Mouse (Mus musculus): ENCODE data around the gene Madd. TPM values are rescaled to one million over a fixed set of nuclear protein-coding genes. Genes with fewer than 3 reads are reported as not detected.
"Not testable (repeated sequence)": the region's sequence is repeated elsewhere in the genome, so short reads cannot be mapped to it uniquely, and the experiment has no call there.

Madd gene
- polyA plus RNA-seq, 1 experiment from 2014 or later: 21.4 TPM

- no peak for ATAC-seq (ENCODE audit: insufficient read depth, low FRiP score, low TSS enrichment)
- H3K36me3 ChIP-seq (ENCODE audit: control insufficient read depth, insufficient read depth, low read length): no peaks in the 10 kb centered on the region
- no peak within 1 kb of the TSS for H3K4me3 ChIP-seq (ENCODE audit: low read depth, low read length)
- no peak for DNase-seq (ENCODE audit: low spot score)
- no peak within 1 kb of the TSS for H3K4me2 ChIP-seq (ENCODE audit: low read depth)
- H3K9me3 ChIP-seq (ENCODE audit: control insufficient read depth, low read length): no peaks in the 10 kb centered on the region
- H3K4me1 ChIP-seq (ENCODE audit: control insufficient read depth, insufficient read depth, low read length): no peaks in the 10 kb centered on the region
- H3K9ac ChIP-seq (ENCODE audit: low read length): no peak within 1 kb of the TSS
- WGBS: 79% methylated on average over 11 of the region's 11 CpGs
- no peaks in the 10 kb centered on the region for H3K27me3 ChIP-seq (ENCODE audit: control insufficient read depth, insufficient read depth, low read length)
- no peak within 1 kb of the TSS for H3K27ac ChIP-seq (ENCODE audit: low read depth, low read length)
Measured at GRCm38 (mm10) chr2:91117585-91118275, 65.9 kb downstream of the Madd start, which contains the start of gene Mybpc3. Mybpc3 (plus strand) TSS chr2:91118144.

GRCm38 (mm10) chr2:91116842-91117241 is 66.8 kb downstream of the Madd start:
- Histone ChIP-seq H3K9ac (ENCODE audit: low read length) (no peak overlapping the region), H3K27me3 (ENCODE audit: control insufficient read depth, insufficient read depth, low read length) (no peaks in the 10 kb centered on the region), H3K4me1 (ENCODE audit: control insufficient read depth, insufficient read depth, low read length) (no peaks in the 10 kb centered on the region), H3K4me3 (ENCODE audit: low read depth, low read length) (no peak overlapping the region), H3K27ac (ENCODE audit: low read depth, low read length) (no peak overlapping the region), H3K9me3 (ENCODE audit: control insufficient read depth, low read length) (no peaks in the 10 kb centered on the region), H3K4me2 (ENCODE audit: low read depth) (no peak overlapping the region), H3K36me3 (ENCODE audit: control insufficient read depth, insufficient read depth, low read length) (no peaks in the 10 kb centered on the region)
- 87% methylated on average over 5 of the region's 5 CpGs for WGBS
- ATAC-seq (ENCODE audit: insufficient read depth, low FRiP score, low TSS enrichment) (no peak), DNase-seq (ENCODE audit: low spot score) (no peak)

GRCm38 (mm10) chr2:91115578-91115970 is 68.1 kb downstream of the Madd start:
- WGBS: 39% methylated on average over 12 of the region's 12 CpGs
- Histone ChIP-seq H3K36me3 (ENCODE audit: control insufficient read depth, insufficient read depth, low read length) (no peaks in the 10 kb centered on the region), H3K4me1 (ENCODE audit: control insufficient read depth, insufficient read depth, low read length) (no peaks in the 10 kb centered on the region), H3K27me3 (ENCODE audit: control insufficient read depth, insufficient read depth, low read length) (no peaks in the 10 kb centered on the region), H3K4me2 (ENCODE audit: low read depth) (peak overlapping the region; percentile 84), H3K4me3 (ENCODE audit: low read depth, low read length) (peak overlapping the region; percentile 37), H3K27ac (ENCODE audit: low read depth, low read length) (no peak overlapping the region), H3K9me3 (ENCODE audit: control insufficient read depth, low read length) (no peaks in the 10 kb centered on the region), H3K9ac (ENCODE audit: low read length) (peak overlapping the region; percentile 71)
- ATAC-seq (ENCODE audit: insufficient read depth, low FRiP score, low TSS enrichment) (no peak), DNase-seq (ENCODE audit: low spot score) (no peak)

GRCm38 (mm10) chr2:91114781-91115577 is 68.7 kb downstream of the Madd start:
- Histone ChIP-seq H3K9me3 (ENCODE audit: control insufficient read depth, low read length) (no peaks in the 10 kb centered on the region), H3K27me3 (ENCODE audit: control insufficient read depth, insufficient read depth, low read length) (no peaks in the 10 kb centered on the region), H3K9ac (ENCODE audit: low read length) (peak overlapping the region; percentile 71), H3K36me3 (ENCODE audit: control insufficient read depth, insufficient read depth, low read length) (no peaks in the 10 kb centered on the region), H3K4me2 (ENCODE audit: low read depth) (peak overlapping the region; percentile 84), H3K4me3 (ENCODE audit: low read depth, low read length) (peak overlapping the region; percentile 37), H3K27ac (ENCODE audit: low read depth, low read length) (no peak overlapping the region), H3K4me1 (ENCODE audit: control insufficient read depth, insufficient read depth, low read length) (no peaks in the 10 kb centered on the region)
- ATAC-seq (ENCODE audit: insufficient read depth, low FRiP score, low TSS enrichment) (peak; percentile 83), DNase-seq (ENCODE audit: low spot score) (peak; percentile 96)
- WGBS: 8% methylated on average over 35 of the region's 42 CpGs

GRCm38 (mm10) chr2:91113852-91114251 is 69.8 kb downstream of the Madd start:
- Histone ChIP-seq H3K9me3 (ENCODE audit: control insufficient read depth, low read length) (no peaks in the 10 kb centered on the region), H3K27ac (ENCODE audit: low read depth, low read length) (no peak overlapping the region), H3K4me2 (ENCODE audit: low read depth) (no peak overlapping the region), H3K36me3 (ENCODE audit: control insufficient read depth, insufficient read depth, low read length) (no peaks in the 10 kb centered on the region), H3K9ac (ENCODE audit: low read length) (no peak overlapping the region), H3K27me3 (ENCODE audit: control insufficient read depth, insufficient read depth, low read length) (no peaks in the 10 kb centered on the region), H3K4me3 (ENCODE audit: low read depth, low read length) (no peak overlapping the region), H3K4me1 (ENCODE audit: control insufficient read depth, insufficient read depth, low read length) (no peaks in the 10 kb centered on the region)
- 77% methylated on average over 6 of the region's 6 CpGs for WGBS
- no peak for ATAC-seq (ENCODE audit: insufficient read depth, low FRiP score, low TSS enrichment)
- no peak for DNase-seq (ENCODE audit: low spot score)

- Histone ChIP-seq H3K4me2 (ENCODE audit: low read depth) (no peak overlapping the region), H3K9me3 (ENCODE audit: control insufficient read depth, low read length) (no peaks in the 10 kb centered on the region), H3K4me1 (ENCODE audit: control insufficient read depth, insufficient read depth, low read length) (no peaks in the 10 kb centered on the region), H3K4me3 (ENCODE audit: low read depth, low read length) (no peak overlapping the region), H3K36me3 (ENCODE audit: control insufficient read depth, insufficient read depth, low read length) (no peaks in the 10 kb centered on the region), H3K27ac (ENCODE audit: low read depth, low read length) (no peak overlapping the region), H3K9ac (ENCODE audit: low read length) (no peak overlapping the region), H3K27me3 (ENCODE audit: control insufficient read depth, insufficient read depth, low read length) (no peaks in the 10 kb centered on the region)
- no peak for ATAC-seq (ENCODE audit: insufficient read depth, low FRiP score, low TSS enrichment)
- no peak for DNase-seq (ENCODE audit: low spot score)
- 81% methylated on average over 10 of the region's 10 CpGs for WGBS
Measured at GRCm38 (mm10) chr2:91113334-91113733, 70.3 kb downstream of the Madd start.

- no peaks in the 10 kb centered on the region for H3K9me3 ChIP-seq (ENCODE audit: control insufficient read depth, low read length)
- H3K4me3 ChIP-seq (ENCODE audit: low read depth, low read length): no peak overlapping the region
- ATAC-seq (ENCODE audit: insufficient read depth, low FRiP score, low TSS enrichment): no peak
- WGBS: 53% methylated on average over 4 of the region's 4 CpGs
- H3K27ac ChIP-seq (ENCODE audit: low read depth, low read length): no peak overlapping the region
- H3K36me3 ChIP-seq (ENCODE audit: control insufficient read depth, insufficient read depth, low read length): no peaks in the 10 kb centered on the region
- no peaks in the 10 kb centered on the region for H3K4me1 ChIP-seq (ENCODE audit: control insufficient read depth, insufficient read depth, low read length)
- no peaks in the 10 kb centered on the region for H3K27me3 ChIP-seq (ENCODE audit: control insufficient read depth, insufficient read depth, low read length)
- no peak overlapping the region for H3K4me2 ChIP-seq (ENCODE audit: low read depth)
- no peak overlapping the region for H3K9ac ChIP-seq (ENCODE audit: low read length)
- DNase-seq (ENCODE audit: low spot score): no peak
Measured at GRCm38 (mm10) chr2:91112491-91112890, 71.1 kb downstream of the Madd start.

- H3K9ac ChIP-seq (ENCODE audit: low read length); H3K4me3 ChIP-seq (ENCODE audit: low read depth, low read length); ATAC-seq (ENCODE audit: insufficient read depth, low FRiP score, low TSS enrichment); DNase-seq (ENCODE audit: low spot score); H3K27me3 ChIP-seq (ENCODE audit: control insufficient read depth, insufficient read depth, low read length); H3K4me1 ChIP-seq (ENCODE audit: control insufficient read depth, insufficient read depth, low read length); H3K27ac ChIP-seq (ENCODE audit: low read depth, low read length); H3K4me2 ChIP-seq (ENCODE audit: low read depth); H3K9me3 ChIP-seq (ENCODE audit: control insufficient read depth, low read length); H3K36me3 ChIP-seq (ENCODE audit: control insufficient read depth, insufficient read depth, low read length): not testable (repeated sequence)
- 94% methylated on average over 3 of the region's 3 CpGs for WGBS
Measured at GRCm38 (mm10) chr2:91111832-91112231, 71.8 kb downstream of the Madd start.

- Histone ChIP-seq H3K9me3 (ENCODE audit: control insufficient read depth, low read length) (no peaks in the 10 kb centered on the region), H3K9ac (ENCODE audit: low read length) (no peak overlapping the region), H3K27ac (ENCODE audit: low read depth, low read length) (no peak overlapping the region), H3K27me3 (ENCODE audit: control insufficient read depth, insufficient read depth, low read length) (no peaks in the 10 kb centered on the region), H3K4me3 (ENCODE audit: low read depth, low read length) (no peak overlapping the region), H3K4me1 (ENCODE audit: control insufficient read depth, insufficient read depth, low read length) (no peaks in the 10 kb centered on the region), H3K4me2 (ENCODE audit: low read depth) (no peak overlapping the region), H3K36me3 (ENCODE audit: control insufficient read depth, insufficient read depth, low read length) (no peaks in the 10 kb centered on the region)
- WGBS: 77% methylated on average over 6 of the region's 6 CpGs
- no peak for DNase-seq (ENCODE audit: low spot score)
- ATAC-seq (ENCODE audit: insufficient read depth, low FRiP score, low TSS enrichment): no peak
Measured at GRCm38 (mm10) chr2:91110429-91110828, 73.2 kb downstream of the Madd start.

Measured in neural tube, embryonic 11.5 days (tissue).